Mouse (Mus musculus) midbrain, postnatal 0 days (tissue): ENCODE results near the gene Olfr1361. TPM values are rescaled to one million over a fixed set of nuclear protein-coding genes. Genes with fewer than 3 reads are reported as not detected.

Experiments
- ATAC-seq: fragments of 200-750 bp; cut with Nextera tagmentation; 2 replicates; pipeline ENCODE4 v1.8.0; 2017; ENCODE audit warnings: moderate number of reproducible peaks, mild to moderate bottlenecking, moderate TSS enrichment, moderate library complexity; ENCODE audit not compliant: low FRiP score
- DNase-seq: peaks from one replicate; pipeline ENCODE4 v3.0.0-alpha.2; 2015; ENCODE audit warnings: low spot score
- H3K27ac ChIP-seq: fragments of 300-500 bp; sonication (generic); 2 replicates; pipeline ENCODE4 v1.5.1; 2014; ENCODE audit warnings: low read depth, mild to moderate bottlenecking, low read length, mixed read lengths
- H3K27me3 ChIP-seq: fragments of 300-500 bp; sonication (generic); 2 replicates; pipeline ENCODE4 v1.6.1; 2014; ENCODE audit warnings: low read length, control low read depth, mixed read lengths; ENCODE audit not compliant: insufficient read depth
- H3K36me3 ChIP-seq: fragments of 300-500 bp; sonication (generic); 2 replicates; pipeline ENCODE4 v1.6.1; 2014; ENCODE audit warnings: low read length, control low read depth, mixed read lengths; ENCODE audit not compliant: insufficient read depth
- H3K4me1 ChIP-seq: fragments of 300-500 bp; sonication (generic); 2 replicates; pipeline ENCODE4 v1.6.1; 2014; ENCODE audit warnings: mild to moderate bottlenecking, control low read depth, antibody characterized with exemption, low read length, mixed read lengths; ENCODE audit not compliant: insufficient read depth
- H3K4me2 ChIP-seq: fragments of 300-500 bp; sonication (generic); 2 replicates; pipeline ENCODE4 v1.6.1; 2014; ENCODE audit warnings: low read depth, mild to moderate bottlenecking, low read length, mixed read lengths; ENCODE audit not compliant: poor library complexity, severe bottlenecking
- H3K4me3 ChIP-seq: fragments of 300-500 bp; sonication (generic); 2 replicates; pipeline ENCODE4 v1.5.1; 2014; ENCODE audit warnings: low read depth, mild to moderate bottlenecking, low read length, moderate library complexity
- H3K9ac ChIP-seq: fragments of 300-500 bp; sonication (generic); replicated peaks from 2 replicates; pipeline ENCODE4 v1.6.1; 2014; ENCODE audit warnings: mild to moderate bottlenecking, low read length, moderate library complexity, mixed read lengths; ENCODE audit not compliant: poor library complexity, severe bottlenecking
- H3K9me3 ChIP-seq: fragments of 300-500 bp; sonication (generic); 2 replicates; pipeline ENCODE4 v1.6.1; 2016; ENCODE audit warnings: low read length, control low read depth
- CTCF ChIP-seq: IDR thresholded peaks from 2 replicates; pipeline ENCODE4 v1.5.1; 2016; ENCODE audit warnings: antibody characterized with exemption, mild to moderate bottlenecking
- WGBS: fragments of 180-500 bp; shearing (Covaris S2); extraction: QIAGEN DNeasy Blood & Tissue Kit; methylation state at CpG from one replicate; pipeline ENCODE4 v1.1.7; 2014; 5-methylcytosine and 5-hydroxymethylcytosine counted together
- polyA plus RNA-seq: library from polyadenylated mRNA; unstranded; fragments of >200 nt; fragmentation: Nextera tagmentation; extraction: Ambion mirVana; gene quantifications from 2 replicates; pipeline ENCODE4 v1.2.1, GENCODE M21; 2015
- total RNA-seq: library from RNA; depleted of rRNA; stranded (reverse); fragments of >200 nt; gene quantifications from 2 replicates; pipeline ENCODE4 v1.2.3, GENCODE M21; 2014; rRNA removed

The Olfr1361 gene
- total and polyA plus RNA-seq, 2 experiments from 2014 or later, result not detected

GRCm38 (mm10) chr13:21677305-21677704 lies 14.1 kb upstream of the Olfr1361 start, which contains the start of gene Olfr1360:
TSS of gene Olfr1360 (minus strand) at chr13:21677405.
- Histone ChIP-seq H3K4me1 (no peaks in the 10 kb centered on the region), H3K27me3 (no peaks in the 10 kb centered on the region), H3K27ac (no peak within 1 kb of the TSS), H3K9me3 (no peaks in the 10 kb centered on the region), H3K9ac (no peak within 1 kb of the TSS), H3K4me3 (no peak within 1 kb of the TSS), H3K36me3 (no peaks in the 10 kb centered on the region), H3K4me2 (no peak within 1 kb of the TSS)
- no peak for DNase-seq
- ATAC-seq, result no peak
- no peak for TF ChIP-seq CTCF
- WGBS, result 85% methylated on average over 2 of the region's 2 CpGs

GRCm38 (mm10) chr13:21642418-21642817 lies 20.8 kb downstream of the Olfr1361 start, which contains the start of gene Olfr11:
TSS of gene Olfr11 (minus strand) at chr13:21642518.
- Histone ChIP-seq H3K4me3 (no peak within 1 kb of the TSS), H3K9ac (no peak within 1 kb of the TSS), H3K4me2 (no peak within 1 kb of the TSS), H3K4me1 (no peaks in the 10 kb centered on the region), H3K36me3 (no peaks in the 10 kb centered on the region), H3K27me3 (no peaks in the 10 kb centered on the region), H3K27ac (no peak within 1 kb of the TSS), H3K9me3 (no peaks in the 10 kb centered on the region)
- ATAC-seq (no peak), DNase-seq (no peak)
- no peak for TF ChIP-seq CTCF
- 65% methylated on average over 2 of the region's 2 CpGs for WGBS

GRCm38 (mm10) chr13:21613922-21614321 lies 49.3 kb downstream of the Olfr1361 start, which contains the start of gene Olfr1362:
TSS of gene Olfr1362 (minus strand) at chr13:21614022.
- Histone ChIP-seq H3K9me3 (no peaks in the 10 kb centered on the region), H3K27ac (no peak within 1 kb of the TSS), H3K4me2 (no peak within 1 kb of the TSS), H3K36me3 (no peaks in the 10 kb centered on the region), H3K4me1 (no peaks in the 10 kb centered on the region), H3K4me3 (no peak within 1 kb of the TSS), H3K27me3 (no peaks in the 10 kb centered on the region), H3K9ac (no peak within 1 kb of the TSS)
- TF ChIP-seq CTCF, result no peak
- no peak for DNase-seq
- no peak for ATAC-seq

Other genes with a start within 250 kb of the Olfr1361 start
Only the 30 nearest of the 33 such genes appear.
- gene Zkscan4, start 184.5 kb downstream of the Olfr1361 start, total RNA-seq, result 7.8 and 10.0 TPM in 2 replicates
- gene Zkscan4, start 184.5 kb downstream of the Olfr1361 start, polyA plus RNA-seq, result 6.7 and 6.9 TPM in 2 replicates
- not detected in 2 replicates for gene Gm10065, start 183.9 kb downstream of the Olfr1361 start, total RNA-seq
- gene Gm10065, start 183.9 kb downstream of the Olfr1361 start, polyA plus RNA-seq, result not detected in 2 replicates
- gene AK157302, start 168.2 kb downstream of the Olfr1361 start, total RNA-seq, result 0.22 and 0.28 TPM in 2 replicates
- gene AK157302, start 168.2 kb downstream of the Olfr1361 start, polyA plus RNA-seq, result 0.49 and 0.74 TPM in 2 replicates
- 6.7 and 16.8 TPM in 2 replicates for gene Gm11273, start 162.0 kb downstream of the Olfr1361 start, total RNA-seq
- 6.4 and 10.6 TPM in 2 replicates for gene Gm11273, start 162.0 kb downstream of the Olfr1361 start, polyA plus RNA-seq
- 6.9 and 10.6 TPM in 2 replicates for gene Zkscan8, start 132.3 kb downstream of the Olfr1361 start, total RNA-seq
- gene Zkscan8, start 132.3 kb downstream of the Olfr1361 start, polyA plus RNA-seq, result 1.4 and 1.9 TPM in 2 replicates
- gene Olfr1366, start 120.6 kb downstream of the Olfr1361 start, total RNA-seq, result not detected in 2 replicates
- 0.05 and 0.12 TPM in 2 replicates for gene Olfr1366, start 120.6 kb downstream of the Olfr1361 start, polyA plus RNA-seq
- gene Olfr1535, start 103.5 kb downstream of the Olfr1361 start, total RNA-seq, result not detected in 2 replicates
- 0.07 and 0.10 TPM in 2 replicates for gene Olfr1535, start 103.5 kb downstream of the Olfr1361 start, polyA plus RNA-seq
- not detected in 2 replicates for gene Olfr1364, start 81.6 kb downstream of the Olfr1361 start, total RNA-seq
- not detected in 2 replicates for gene Olfr1364, start 81.6 kb downstream of the Olfr1361 start, polyA plus RNA-seq
- gene Olfr1362, start 49.4 kb downstream of the Olfr1361 start, total RNA-seq, result not detected in 2 replicates
- not detected in 2 replicates for gene Olfr1362, start 49.4 kb downstream of the Olfr1361 start, polyA plus RNA-seq
- gene Olfr11, start 20.9 kb downstream of the Olfr1361 start, total RNA-seq, result not detected in 2 replicates
- gene Olfr11, start 20.9 kb downstream of the Olfr1361 start, polyA plus RNA-seq, result not detected in 2 replicates
- not detected in 2 replicates for gene Olfr1360, start 14.0 kb upstream of the Olfr1361 start, total RNA-seq
- gene Olfr1360, start 14.0 kb upstream of the Olfr1361 start, polyA plus RNA-seq, result not detected in 2 replicates
- gene Olfr1359, start 34.7 kb upstream of the Olfr1361 start, total RNA-seq, result not detected in 2 replicates
- gene Olfr1359, start 34.7 kb upstream of the Olfr1361 start, polyA plus RNA-seq, result not detected in 2 replicates
- gene Hist1h2bl, start 52.8 kb upstream of the Olfr1361 start, total RNA-seq, result 87.0 and 175 TPM in 2 replicates
- gene Hist1h2bl, start 52.8 kb upstream of the Olfr1361 start, polyA plus RNA-seq, result not detected in 2 replicates
- gene Hist1h2ai, start 53.0 kb upstream of the Olfr1361 start, total RNA-seq, result 253 and 398 TPM in 2 replicates
- 3.2 and 3.5 TPM in 2 replicates for gene Hist1h2ai, start 53.0 kb upstream of the Olfr1361 start, polyA plus RNA-seq
- gene Hist1h3h, start 54.3 kb upstream of the Olfr1361 start, total RNA-seq, result 258 and 532 TPM in 2 replicates
- gene Hist1h3h, start 54.3 kb upstream of the Olfr1361 start, polyA plus RNA-seq, result 2.0 TPM in 1 of 2 replicates, not detected in the other
- gene Hist1h2bm, start 58.7 kb upstream of the Olfr1361 start, total RNA-seq, result 201 and 468 TPM in 2 replicates
- gene Hist1h2bm, start 58.7 kb upstream of the Olfr1361 start, polyA plus RNA-seq, result 0.39 and 0.51 TPM in 2 replicates
- gene Hist1h4j, start 71.7 kb upstream of the Olfr1361 start, total RNA-seq, result 304 and 479 TPM in 2 replicates
- gene Hist1h4j, start 71.7 kb upstream of the Olfr1361 start, polyA plus RNA-seq, result 0.32 TPM in 1 of 2 replicates, not detected in the other
- 386 and 434 TPM in 2 replicates for gene Hist1h4k, start 87.1 kb upstream of the Olfr1361 start, total RNA-seq
- 0.80 and 2.1 TPM in 2 replicates for gene Hist1h4k, start 87.1 kb upstream of the Olfr1361 start, polyA plus RNA-seq
- gene Hist1h2ak, start 90.4 kb upstream of the Olfr1361 start, total RNA-seq, result 254 and 276 TPM in 2 replicates
- 2.4 and 4.6 TPM in 2 replicates for gene Hist1h2ak, start 90.4 kb upstream of the Olfr1361 start, polyA plus RNA-seq
- 212 and 326 TPM in 2 replicates for gene Hist1h2bn, start 90.7 kb upstream of the Olfr1361 start, total RNA-seq
- gene Hist1h2bn, start 90.7 kb upstream of the Olfr1361 start, polyA plus RNA-seq, result not detected in 2 replicates
- gene Hist1h1b, start 117.2 kb upstream of the Olfr1361 start, total RNA-seq, result 54.7 and 116 TPM in 2 replicates
- 2.0 TPM in 2 replicates for gene Hist1h1b, start 117.2 kb upstream of the Olfr1361 start, polyA plus RNA-seq
- 282 and 525 TPM in 2 replicates for gene Hist1h3i, start 120.0 kb upstream of the Olfr1361 start, total RNA-seq
- gene Hist1h3i, start 120.0 kb upstream of the Olfr1361 start, polyA plus RNA-seq, result 8.2 and 10.0 TPM in 2 replicates
- gene Hist1h2an, start 123.8 kb upstream of the Olfr1361 start, total RNA-seq, result 145 and 318 TPM in 2 replicates
- not detected in 2 replicates for gene Hist1h2an, start 123.8 kb upstream of the Olfr1361 start, polyA plus RNA-seq
- 41.9 and 77.2 TPM in 2 replicates for gene Hist1h2bp, start 124.1 kb upstream of the Olfr1361 start, total RNA-seq
- 0.48 and 0.76 TPM in 2 replicates for gene Hist1h2bp, start 124.1 kb upstream of the Olfr1361 start, polyA plus RNA-seq
- gene Hist1h2bq, start 146.8 kb upstream of the Olfr1361 start, total RNA-seq, result 213 and 311 TPM in 2 replicates
- 2.7 and 3.8 TPM in 2 replicates for gene Hist1h2bq, start 146.8 kb upstream of the Olfr1361 start, polyA plus RNA-seq
- gene Hist1h2ao, start 147.1 kb upstream of the Olfr1361 start, total RNA-seq, result not detected in 2 replicates
- not detected in 2 replicates for gene Hist1h2ao, start 147.1 kb upstream of the Olfr1361 start, polyA plus RNA-seq
- gene Hist1h4m, start 148.4 kb upstream of the Olfr1361 start, total RNA-seq, result 2.3 TPM in 1 of 2 replicates, not detected in the other
- gene Hist1h4m, start 148.4 kb upstream of the Olfr1361 start, polyA plus RNA-seq, result 1.8 TPM in 1 of 2 replicates, not detected in the other
- 1,387 and 1,972 TPM in 2 replicates for gene Hist1h4n, start 168.8 kb upstream of the Olfr1361 start, total RNA-seq
- 1.7 and 2.3 TPM in 2 replicates for gene Hist1h4n, start 168.8 kb upstream of the Olfr1361 start, polyA plus RNA-seq
- 409 and 620 TPM in 2 replicates for gene Hist1h2ap, start 170.1 kb upstream of the Olfr1361 start, total RNA-seq
- 282 and 299 TPM in 2 replicates for gene Hist1h2ap, start 170.1 kb upstream of the Olfr1361 start, polyA plus RNA-seq
- 112 and 283 TPM in 2 replicates for gene Hist1h2br, start 170.4 kb upstream of the Olfr1361 start, total RNA-seq
- gene Hist1h2br, start 170.4 kb upstream of the Olfr1361 start, polyA plus RNA-seq, result 3.0 and 4.0 TPM in 2 replicates